Mouse (Mus musculus) embryonic facial prominence, embryonic 10.5 days (tissue): Measurements from ENCODE around the gene Bdkrb2. TPM values are rescaled to one million over a fixed set of nuclear protein-coding genes. Genes with fewer than 3 reads are reported as not detected.

Experiments used
- DNase-seq: peaks from one replicate; pipeline ENCODE4 v3.0.0-alpha.2; 2017; ENCODE audit warnings: low spot score
- H3K27ac ChIP-seq: fragments of 300-500 bp; sonication (generic); replicated peaks from 2 replicates; pipeline ENCODE4 v1.5.1; 2016; ENCODE audit warnings: mild to moderate bottlenecking
- H3K27me3 ChIP-seq: fragments of 300-500 bp; sonication (generic); replicated peaks from 2 replicates; pipeline ENCODE4 v1.6.1; 2016; ENCODE audit warnings: low read depth, mild to moderate bottlenecking; ENCODE audit not compliant: poor library complexity, severe bottlenecking
- H3K36me3 ChIP-seq: fragments of 300-500 bp; sonication (generic); replicated peaks from 2 replicates; pipeline ENCODE4 v1.6.1; 2016; ENCODE audit warnings: mild to moderate bottlenecking, moderate library complexity
- H3K4me1 ChIP-seq: fragments of 300-500 bp; sonication (generic); 2 replicates; pipeline ENCODE4 v1.6.1; 2016
- H3K4me3 ChIP-seq: fragments of 300-500 bp; sonication (generic); 2 replicates; pipeline ENCODE4 v1.5.1; 2016; ENCODE audit warnings: mild to moderate bottlenecking, moderate library complexity
- H3K9me3 ChIP-seq: fragments of 300-500 bp; sonication (generic); 2 replicates; pipeline ENCODE4 v1.6.1; 2016; ENCODE audit warnings: mild to moderate bottlenecking
- WGBS: fragments of 180-500 bp; shearing (Covaris S2); methylation state at CpG from one replicate; pipeline ENCODE4 v1.1.7; 2016; 5-methylcytosine and 5-hydroxymethylcytosine counted together
- polyA plus RNA-seq: library from polyadenylated mRNA; unstranded; fragments of >200 nt; fragmentation: Nextera tagmentation; extraction: Ambion mirVana; gene quantifications from 2 replicates; pipeline ENCODE4 v1.2.1, GENCODE M21; 2016

Gene Bdkrb2
- polyA plus RNA-seq, 1 experiment from 2014 or later: 0.82 TPM

GRCm38 (mm10) chr12:105636551-105636950 is 73.5 kb downstream of the Bdkrb2 start:
- 93% methylated on average over 9 of the region's 9 CpGs for WGBS
- Histone ChIP-seq H3K27ac (no peak overlapping the region), H3K4me1 (no peaks in the 10 kb centered on the region), H3K4me3 (no peak overlapping the region), H3K27me3 (no peaks in the 10 kb centered on the region), H3K9me3 (no peaks in the 10 kb centered on the region), H3K36me3 (peaks cover 98% of the 10 kb centered on the region)
- DNase-seq: no peak

GRCm38 (mm10) chr12:105637554-105637953 is 74.5 kb downstream of the Bdkrb2 start:
- H3K4me3 ChIP-seq: no peak overlapping the region

GRCm38 (mm10) chr12:105642770-105643321 is 79.8 kb downstream of the Bdkrb2 start:
- Histone ChIP-seq H3K27me3 (no peaks in the 10 kb centered on the region), H3K27ac (no peak overlapping the region), H3K4me1 (no peaks in the 10 kb centered on the region), H3K36me3 (peaks cover 100% of the 10 kb centered on the region), H3K4me3 (no peak overlapping the region), H3K9me3 (no peaks in the 10 kb centered on the region)
- 94% methylated on average over 11 of the region's 11 CpGs for whole genome bisulfite sequencing
- DNase-seq: no peak

More at GRCm38 (mm10) chr12:105637554-105637953, 74.5 kb downstream of the Bdkrb2 start:
- Histone ChIP-seq H3K9me3 (no peaks in the 10 kb centered on the region), H3K4me1 (no peaks in the 10 kb centered on the region), H3K27me3 (no peaks in the 10 kb centered on the region), H3K36me3 (peaks cover 100% of the 10 kb centered on the region), H3K27ac (no peak overlapping the region)
- no peak for DNase-seq
- 82% methylated on average over 4 of the region's 4 CpGs for WGBS

Other genes starting within 250 kb of the Bdkrb2 start
- gene Tunar, start 229.4 kb upstream of the Bdkrb2 start, polyA plus RNA-seq: 0.79 and 0.82 TPM in 2 replicates
- gene D430019H16Rik, start 109.4 kb upstream of the Bdkrb2 start, polyA plus RNA-seq: 2.3 and 2.7 TPM in 2 replicates
- 0.11 and 0.15 TPM in 2 replicates for gene Bdkrb1, start 39.9 kb downstream of the Bdkrb2 start, polyA plus RNA-seq
- 37.0 and 39.3 TPM in 2 replicates for gene Gskip, start 121.6 kb downstream of the Bdkrb2 start, polyA plus RNA-seq
- gene Atg2b, start 122.0 kb downstream of the Bdkrb2 start, polyA plus RNA-seq: 13.0 and 14.3 TPM in 2 replicates
- gene Ak7, start 142.8 kb downstream of the Bdkrb2 start, polyA plus RNA-seq: 0.15 and 0.26 TPM in 2 replicates
- 283 and 294 TPM in 2 replicates for gene Papola, start 221.5 kb downstream of the Bdkrb2 start, polyA plus RNA-seq